Mouse (Mus musculus) effector memory CD4-positive, alpha-beta T cell, adult 5 months (primary cell): ENCODE data around the gene Gpatch1. TPM values are rescaled to one million over a fixed set of nuclear protein-coding genes. Genes with fewer than 3 reads are reported as not detected.

Experiments used
- polyA plus RNA-seq: library from polyadenylated mRNA; unstranded; fragments of 100-300 nt; shearing (Covaris generic); gene quantifications from one replicate; pipeline ENCODE4 v1.2.1, GENCODE M21; 2017

Gene Gpatch1
- 10.4 TPM for polyA plus RNA-seq

GRCm38 (mm10) chr7:35317729-35318609 is at the start of gene Gpatch1:
TSS of gene Gpatch1 (minus strand) at chr7:35318440.

GRCm38 (mm10) chr7:35333692-35334526 is 15.7 kb upstream of the Gpatch1 start, which contains the start of gene Rhpn2:
TSS of gene Rhpn2 (plus strand) at chr7:35334170.

Other genes starting within 250 kb of the Gpatch1 start
- gene Cebpa, start 199.1 kb downstream of the Gpatch1 start, polyA plus RNA-seq, result 3.1 TPM
- 1.1 TPM for gene Slc7a10, start 132.1 kb downstream of the Gpatch1 start, polyA plus RNA-seq
- not detected for gene Lrp3, start 102.9 kb downstream of the Gpatch1 start, polyA plus RNA-seq
- gene Rhpn2, start 15.7 kb upstream of the Gpatch1 start, polyA plus RNA-seq, result 0.16 TPM
- 11.5 TPM for gene Faap24, start 78.4 kb upstream of the Gpatch1 start, polyA plus RNA-seq
- gene Cep89, start 78.6 kb upstream of the Gpatch1 start, polyA plus RNA-seq, result 10.1 TPM
- gene Slc7a9, start 130.4 kb upstream of the Gpatch1 start, polyA plus RNA-seq, result not detected
- gene Tdrd12, start 219.3 kb upstream of the Gpatch1 start, polyA plus RNA-seq, result not detected
- gene Nudt19, start 237.9 kb upstream of the Gpatch1 start, polyA plus RNA-seq, result 23.1 TPM